Mouse (Mus musculus): ENCODE measurements around the gene Lsg1. TPM values are rescaled to one million over a fixed set of nuclear protein-coding genes. Genes with fewer than 3 reads are reported as not detected.

Gene Lsg1
- total RNA-seq, 2 experiments from 2014 or later, result 19.5 to 20.2 TPM

- intact Hi-C loops (cut with DNase I), result loop anchor here (5.0 kb wide), 1 partner anchor 61 kb away; no protein-coding TSS in a partner anchor
- no peak for TF ChIP-seq CTCF (IDR thresholded peaks at IDR 0.05)
- no peak for DNase-seq
- Histone ChIP-seq H3K27ac (no peak overlapping the region), H3K4me3 (no peak overlapping the region)
These were observed 23.9 kb upstream of the Lsg1 start for GRCm38 (mm10) chr16:30611331-30611730.

DNA sequence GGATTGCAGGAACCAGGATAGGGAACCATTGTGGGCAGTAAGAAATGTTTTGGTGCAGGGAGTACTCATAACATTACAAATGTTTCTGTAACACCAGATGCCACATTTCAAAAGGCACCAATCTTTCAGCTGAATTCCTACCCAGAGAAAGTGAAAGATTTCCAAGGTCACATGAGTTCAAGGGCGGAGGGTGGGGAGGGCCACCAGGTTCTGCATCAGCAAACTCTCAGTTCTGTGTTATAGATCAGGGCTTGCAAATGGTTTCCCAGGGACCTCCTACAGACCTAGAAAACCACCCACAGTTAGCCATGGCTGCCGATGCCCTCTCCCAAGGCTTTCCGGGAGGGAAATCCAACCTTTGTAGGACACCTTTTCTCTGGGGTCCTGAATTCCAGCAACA, 20.5 kb upstream of the Lsg1 start:
- no peak for DNase-seq
- intact Hi-C loops (cut with DNase I), result no loop called here
- Histone ChIP-seq H3K27ac (no peak overlapping the region), H3K4me3 (no peak overlapping the region)
- TF ChIP-seq CTCF (IDR thresholded peaks at IDR 0.05), result no peak

DNA sequence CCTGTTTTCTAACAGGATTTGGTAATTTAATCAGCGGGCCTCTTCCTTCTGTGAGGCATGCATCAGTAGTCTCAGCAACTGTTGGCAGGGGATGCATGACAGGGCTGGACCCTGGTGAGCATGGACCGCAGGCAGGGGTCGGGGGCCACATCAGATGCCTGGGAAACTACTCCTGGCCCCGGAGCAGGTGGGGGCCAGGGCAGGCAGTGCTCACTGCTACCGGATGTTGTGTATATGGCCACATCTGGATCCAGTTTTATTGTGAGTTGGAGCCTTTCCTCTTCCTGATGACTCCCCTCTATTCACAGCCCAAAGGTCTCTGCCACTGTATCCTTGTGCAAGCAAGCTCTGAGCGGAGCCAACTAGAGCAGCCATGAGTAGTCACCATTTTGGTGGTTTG, 18.1 kb upstream of the Lsg1 start:
- intact Hi-C loops (cut with DNase I), result no loop called here
- DNase-seq, result peak; percentile 23
- TF ChIP-seq CTCF (IDR thresholded peaks at IDR 0.05), result no peak
- H3K4me3 ChIP-seq, result no peak overlapping the region
- H3K27ac ChIP-seq, result peak overlapping the region; percentile 51

- intact Hi-C loops (cut with DNase I), result loop anchor here (5.0 kb wide), 3 partner anchors 48 to 218 kb away; no protein-coding TSS in a partner anchor
- Histone ChIP-seq H3K4me3 (peak overlapping the region; percentile 86; the same call in 1 of the 2 replicates), H3K27ac (peak overlapping the region; percentile 93)
- peak; percentile 21 for DNase-seq
- no peak for TF ChIP-seq CTCF (IDR thresholded peaks at IDR 0.05)
These were observed 17.4 kb upstream of the Lsg1 start for GRCm38 (mm10) chr16:30604807-30605137.

GRCm38 (mm10) chr16:30604061-30604806, 16.8 kb upstream of the Lsg1 start:
- H3K4me3 ChIP-seq, result peak overlapping the region; percentile 86

DNA sequence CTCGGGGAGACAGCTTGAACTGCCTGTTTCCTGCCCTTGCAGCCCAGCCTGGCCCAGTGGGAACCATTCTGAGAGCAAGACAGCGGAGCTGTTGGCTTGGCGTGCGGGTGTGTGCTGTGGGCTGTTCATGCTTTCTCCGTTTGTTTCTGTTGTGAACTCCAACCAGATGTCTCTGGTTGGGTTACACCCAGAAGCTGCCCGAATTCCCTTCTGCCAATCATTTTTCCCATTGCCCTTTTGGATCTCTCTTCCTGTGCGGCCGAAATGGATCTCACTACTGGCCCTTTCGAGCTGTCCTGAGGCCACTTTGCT, 16.1 kb upstream of the Lsg1 start:
- intact Hi-C loops (cut with DNase I), result loop anchor here (5.0 kb wide), 3 partner anchors 49 to 219 kb away; no protein-coding TSS in a partner anchor

More at GRCm38 (mm10) chr16:30604061-30604806, 16.8 kb upstream of the Lsg1 start:
- peak overlapping the region; percentile 93 for H3K27ac ChIP-seq
- DNase-seq, result peak; percentile 22
- intact Hi-C loops (cut with DNase I), result loop anchor here (5.0 kb wide), 3 partner anchors 48 to 218 kb away; no protein-coding TSS in a partner anchor
- TF ChIP-seq CTCF (IDR thresholded peaks at IDR 0.05), result no peak

DNA sequence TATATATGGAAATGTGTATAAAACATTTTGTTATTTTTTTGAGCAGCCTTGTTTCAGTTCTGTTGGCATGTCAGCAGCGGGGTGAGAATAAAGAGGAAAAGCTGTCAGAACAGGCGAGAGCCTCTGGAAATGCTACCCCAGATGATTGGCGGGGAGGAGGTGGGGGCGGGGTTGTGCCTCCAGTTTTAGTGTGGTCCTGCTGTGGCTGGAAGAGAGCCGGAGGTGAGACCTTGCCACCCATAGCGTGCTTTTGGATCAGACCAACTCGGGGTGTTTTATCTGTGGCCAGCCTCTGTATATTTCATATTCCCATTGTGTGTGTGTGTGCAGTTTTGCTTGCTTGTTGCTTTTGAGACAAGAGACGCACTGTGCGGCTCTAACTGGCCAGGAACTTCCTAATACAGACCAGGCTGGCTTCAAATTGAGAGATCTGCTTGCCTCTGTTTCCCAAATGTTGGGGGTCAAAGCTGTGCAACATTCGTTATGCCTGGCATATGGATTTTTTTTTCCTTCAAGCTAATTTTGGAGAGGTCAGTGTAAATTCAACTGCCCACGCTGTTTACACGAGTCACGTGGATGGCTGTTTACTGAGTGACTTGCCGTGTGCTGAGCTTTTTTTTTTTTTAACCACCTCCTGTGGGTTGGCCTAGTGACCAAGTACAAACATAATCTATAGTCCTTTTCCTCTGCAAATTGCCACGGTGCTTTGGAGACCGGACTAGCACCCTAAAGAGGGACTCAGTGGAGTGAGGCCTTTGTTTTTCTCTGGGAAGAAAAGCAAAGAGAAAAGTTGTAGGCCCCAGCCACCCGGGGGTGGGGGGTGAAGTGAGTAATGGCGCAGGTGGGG, 15.5 kb upstream of the Lsg1 start:
- intact Hi-C loops (cut with DNase I), result loop anchor here (5.0 kb wide), 3 partner anchors 49 to 219 kb away; no protein-coding TSS in a partner anchor
- peak overlapping the region; percentile 93 for H3K27ac ChIP-seq
- peak overlapping the region; percentile 86 for H3K4me3 ChIP-seq
- no peak for DNase-seq
- TF ChIP-seq CTCF (IDR thresholded peaks at IDR 0.05), result no peak

More for the DNA sequence above, 16.1 kb upstream of the Lsg1 start:
- Histone ChIP-seq H3K4me3 (peak overlapping the region; percentile 86), H3K27ac (peak overlapping the region; percentile 93)
- DNase-seq, result peak; percentile 73
- TF ChIP-seq CTCF (IDR thresholded peaks at IDR 0.05), result no peak

DNA sequence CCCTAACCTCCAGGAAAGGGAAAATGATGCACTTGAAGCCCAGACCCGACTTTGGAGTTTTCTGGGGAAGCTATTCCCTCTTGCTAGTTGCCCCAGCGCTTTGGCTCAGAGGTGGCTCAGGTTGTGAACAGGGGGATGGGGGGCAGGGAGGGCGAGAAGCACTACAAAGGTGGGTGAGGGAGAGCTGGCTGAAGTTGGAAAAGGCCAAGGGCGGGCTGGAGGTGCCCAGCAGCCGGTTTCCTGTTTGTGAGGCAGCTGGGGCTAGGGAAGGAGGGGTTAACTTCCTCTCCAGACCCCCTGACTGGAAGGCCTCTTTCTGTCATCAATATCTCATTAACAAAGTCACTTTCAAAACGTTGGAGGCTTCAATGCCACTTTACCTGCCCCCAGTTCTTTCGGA, 14.6 kb upstream of the Lsg1 start:
- H3K27ac ChIP-seq, result peak overlapping the region; percentile 93
- intact Hi-C loops (cut with DNase I), result loop anchor here (5.0 kb wide), 3 partner anchors 50 to 220 kb away; no protein-coding TSS in a partner anchor

DNA sequence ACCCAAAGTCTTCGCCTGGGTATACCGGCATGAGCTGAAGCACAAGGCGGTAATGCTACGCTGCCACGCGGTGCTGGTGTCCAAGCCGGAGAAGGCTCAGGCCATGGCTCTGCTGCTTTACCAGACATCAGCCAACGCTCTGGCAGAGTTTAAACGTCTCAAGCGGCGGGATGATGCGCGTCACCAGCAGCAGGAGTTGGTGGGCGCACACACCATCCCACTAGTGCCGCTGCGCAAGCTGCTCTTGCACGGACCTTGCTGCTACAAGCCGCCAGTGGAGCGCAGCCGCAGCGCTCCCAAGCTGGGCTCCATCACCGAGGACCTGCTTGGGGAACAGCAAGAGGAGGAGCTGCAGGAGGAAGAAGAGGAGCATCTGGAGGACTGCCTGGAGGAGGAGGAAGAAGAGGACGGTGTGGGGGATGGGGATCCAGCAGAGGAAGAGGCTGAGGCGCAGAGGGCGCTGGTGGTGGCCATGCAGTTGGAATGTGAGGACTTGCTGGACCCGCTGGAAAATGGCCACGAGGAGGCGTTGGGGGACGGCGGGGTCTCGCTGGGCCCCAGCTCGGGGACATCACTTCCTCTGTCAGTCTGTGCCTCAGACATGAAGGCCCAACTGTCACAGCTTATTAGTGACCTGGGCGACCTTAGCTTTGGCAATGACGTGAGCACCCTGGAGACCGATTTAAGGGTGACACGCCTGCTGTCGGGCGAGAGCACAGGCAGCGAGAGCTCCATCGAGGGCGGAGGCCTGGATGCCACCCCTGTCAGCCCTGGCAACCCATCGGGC, 13.8 kb upstream of the Lsg1 start:
- TF ChIP-seq CTCF (IDR thresholded peaks at IDR 0.05), result peak; percentile 50
- intact Hi-C loops (cut with DNase I), result loop anchor here (5.0 kb wide), 3 partner anchors 51 to 221 kb away; no protein-coding TSS in a partner anchor
- peak overlapping the region; percentile 93 for H3K27ac ChIP-seq
- DNase-seq, result peak; percentile 68
- H3K4me3 ChIP-seq, result peak overlapping the region; percentile 86

More for the DNA sequence above, 14.6 kb upstream of the Lsg1 start:
- no peak for TF ChIP-seq CTCF (IDR thresholded peaks at IDR 0.05)
- peak; percentile 40 for DNase-seq
- H3K4me3 ChIP-seq, result peak overlapping the region; percentile 86

GRCm38 (mm10) chr16:30600431-30601045, 13.1 kb upstream of the Lsg1 start:
- no peak for TF ChIP-seq CTCF (IDR thresholded peaks at IDR 0.05)
- intact Hi-C loops (cut with DNase I), result loop anchor here (5.0 kb wide), 3 partner anchors 52 to 222 kb away; no protein-coding TSS in a partner anchor
- peak; percentile 87 for DNase-seq
- peak overlapping the region; percentile 93 for H3K27ac ChIP-seq
- peak overlapping the region; percentile 86 for H3K4me3 ChIP-seq

DNA sequence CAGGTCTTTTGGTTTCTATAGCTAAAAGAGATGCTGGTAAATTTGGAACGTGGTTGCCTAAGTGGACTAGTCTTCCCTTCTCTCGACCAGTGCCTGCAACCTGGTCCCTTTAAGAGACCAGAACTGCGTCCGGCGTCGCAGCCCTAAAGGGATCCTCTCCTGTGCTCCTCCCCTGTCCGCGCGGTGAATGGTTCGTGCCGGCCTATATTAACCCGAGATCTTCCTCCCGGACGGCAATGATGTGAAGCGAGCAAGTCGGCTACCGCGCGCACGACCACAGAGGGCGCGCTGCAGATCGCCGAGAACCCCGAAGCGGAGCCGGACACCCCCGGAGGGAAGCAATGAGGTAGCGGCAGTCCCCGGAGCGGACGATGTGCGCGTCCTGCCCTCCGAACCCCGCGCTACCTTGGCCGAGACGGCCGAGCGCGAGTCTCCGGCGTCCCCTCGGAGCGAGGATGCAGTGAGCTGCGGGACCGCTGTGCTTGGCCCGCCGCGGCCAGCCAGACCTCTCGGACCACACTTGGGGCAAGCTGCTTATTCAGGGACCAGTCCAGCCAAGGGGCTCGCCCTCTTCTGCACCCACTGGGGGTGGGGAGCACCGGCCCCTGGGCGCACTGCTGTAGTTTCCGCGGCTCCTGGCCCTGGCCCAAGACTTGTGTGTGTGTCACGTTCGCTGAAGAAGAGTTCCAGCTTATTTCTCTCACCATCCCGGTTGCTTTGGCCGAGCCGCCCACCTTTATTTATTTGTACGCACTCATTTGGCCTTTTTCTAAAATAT, 12.3 kb upstream of the Lsg1 start, which contains the start of gene Fam43a:
Fam43a (plus strand) TSS at position 233 of the 778 bp plus-strand sequence.
- intact Hi-C loops (cut with DNase I), result loop anchor here (2.0 to 5.0 kb wide), 5 partner anchors 53 to 223 kb away; no protein-coding TSS in a partner anchor
- TF ChIP-seq CTCF (IDR thresholded peaks at IDR 0.05), result peak; percentile 62
- DNase-seq, result peak; percentile 94
- peak within 1 kb of the TSS; percentile 86 for H3K4me3 ChIP-seq
- peak within 1 kb of the TSS; percentile 93 for H3K27ac ChIP-seq

Data from gastrocnemius, adult 2 months (tissue).